8 mouse cellular contexts compared by ENCODE assay signal in the genomic region with DNA sequence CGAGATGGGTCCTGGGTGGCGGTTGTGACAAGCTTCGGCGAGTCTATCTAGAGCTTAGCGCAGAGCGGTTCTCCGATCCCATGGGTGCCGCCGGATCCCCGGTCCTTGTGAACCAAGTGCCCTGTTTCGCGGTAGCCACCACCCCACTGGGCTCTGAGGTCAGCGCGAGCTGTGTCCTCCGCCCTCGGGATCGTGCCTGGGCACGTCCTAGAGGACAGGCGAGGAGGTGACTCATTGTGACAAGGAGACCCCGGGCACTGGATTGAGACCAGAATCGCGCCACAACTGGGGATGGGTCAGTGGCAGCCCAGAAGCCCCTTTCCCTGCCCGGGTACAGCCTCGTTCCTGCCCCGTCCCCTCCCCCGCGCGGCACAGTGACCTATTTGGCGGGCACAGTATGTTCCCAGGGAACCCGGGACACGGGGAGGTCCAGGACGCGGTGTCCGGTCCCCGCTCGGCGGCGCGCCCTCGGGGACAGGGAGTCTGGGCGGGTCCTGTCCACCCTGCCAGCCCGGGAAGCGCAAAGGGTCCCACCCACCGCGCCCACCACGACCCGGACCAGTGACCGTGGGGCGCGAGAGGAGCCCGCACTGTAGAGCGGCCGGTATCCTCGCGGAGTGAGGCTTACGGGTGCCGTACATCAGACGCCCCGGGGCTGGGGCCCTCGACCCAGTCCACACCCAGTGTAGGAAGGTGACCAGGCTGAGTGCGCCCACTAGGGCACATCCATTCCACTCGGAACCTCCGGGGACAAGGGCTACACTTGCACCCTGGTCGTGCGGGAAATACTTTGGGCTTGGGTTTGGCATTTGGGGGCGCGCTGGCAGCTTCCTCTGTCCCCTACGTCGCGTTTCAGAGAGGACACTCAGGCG. TPM values are rescaled to one million over a fixed set of nuclear protein-coding genes. Genes with fewer than 3 reads are reported as not detected.
DNase-seq lines count a peak whose midpoint lies in the region; ATAC-seq lines count a peak whose summit lies in the region.

No protein-coding gene starts in this region.

- peak; percentile 38 for DNase-seq in NIH3T3 (ENCODE audit: low read depth)
- DNase-seq in cerebellum, adult 8-10 months = peak; percentile 60
- peak; percentile 85 for DNase-seq in heart, postnatal 4 days
- DNase-seq in left cerebral cortex, postnatal 14 days (ENCODE audit: low spot score in 2 of 2) = peak; percentile 44 to 69
- peak; percentile 45 for DNase-seq in right cerebral cortex, postnatal 4 days

- intact Hi-C loops in left cerebral cortex, postnatal 14 days (cut with DNase I) = loop anchor here (1.0 to 5.0 kb wide), 2 partner anchors 45 to 78 kb away; no protein-coding TSS in a partner anchor

- peak; percentile 14; the same call in 1 of the 2 replicates for ATAC-seq in frontal cortex, adult (ENCODE audit: low TSS enrichment)
- ATAC-seq in megakaryocyte progenitor cell, adult 5-6 weeks (replicated peaks; ENCODE audit: poor library complexity) = peak; percentile 1; the same call in 1 of the 2 replicates
- ATAC-seq in inflammation-experienced regulatory T-cells, adult 6 months = no peak

RNA-seq across cellular contexts. Expression of gene Cdkn1a, which starts 3.8 kb away (rescaled TPM):
- 10 to 100 TPM; 55.9 to 57.1 TPM for total RNA-seq in heart, postnatal 4 days (2021)
- total RNA-seq in left cerebral cortex, postnatal 14 days (2021) = 10 to 100 TPM; 25.7 to 35.7 TPM
- total RNA-seq in megakaryocyte progenitor cell, adult 5-6 weeks (2015) = 7.8 and 11.4 TPM in 2 replicates
- 1.3 and 3.6 TPM in 2 replicates for total RNA-seq in megakaryocyte progenitor cell, adult 5-6 weeks (2017)
- 10 to 100 TPM in 1 of 3 experiments, 1 to 10 TPM in 2; 1.7 to 57.4 (median 2.5) TPM for polyA plus RNA-seq in inflammation-experienced regulatory T-cells, adult 6 months (2017; shearing (Covaris generic))

RNA-seq across cellular contexts. Expression of gene Rab44, which starts 19.4 kb away (rescaled TPM):
- under 1 TPM; 0.47 to 0.57 TPM for total RNA-seq in heart, postnatal 4 days (2021)
- not detected for total RNA-seq in left cerebral cortex, postnatal 14 days (2021)
- 188 and 202 TPM in 2 replicates for total RNA-seq in megakaryocyte progenitor cell, adult 5-6 weeks (2015)
- 286 and 295 TPM in 2 replicates for total RNA-seq in megakaryocyte progenitor cell, adult 5-6 weeks (2017)
- polyA plus RNA-seq in inflammation-experienced regulatory T-cells, adult 6 months (2017; shearing (Covaris generic)) = not detected

Comparison
In these comparisons a context has a peak if more than half of its experiments do, and no peak if none do; other contexts are left out.
1. RNA of gene Rab44, which starts 19.4 kb away (total RNA-seq): 188 to 295 TPM in megakaryocyte progenitor cell, adult 5-6 weeks; 0.47 to 0.57 TPM in heart, postnatal 4 days and not detected in left cerebral cortex, postnatal 14 days; every median in the first group is over 100 times any median in the second.
2. Peak in every context shown above with its lines, with median percentiles within 50 percentile points of each other: DNase-seq.